Mouse (Mus musculus): ENCODE results near the gene Dmtf1. TPM values are rescaled to one million over a fixed set of nuclear protein-coding genes. Genes with fewer than 3 reads are reported as not detected.
A peak's percentile ranks its signal among the peaks of the same experiment; 100 is the strongest.

The Dmtf1 gene
- total RNA-seq, 2 experiments from 2014 or later = 47.0 to 49.8 TPM

DNA sequence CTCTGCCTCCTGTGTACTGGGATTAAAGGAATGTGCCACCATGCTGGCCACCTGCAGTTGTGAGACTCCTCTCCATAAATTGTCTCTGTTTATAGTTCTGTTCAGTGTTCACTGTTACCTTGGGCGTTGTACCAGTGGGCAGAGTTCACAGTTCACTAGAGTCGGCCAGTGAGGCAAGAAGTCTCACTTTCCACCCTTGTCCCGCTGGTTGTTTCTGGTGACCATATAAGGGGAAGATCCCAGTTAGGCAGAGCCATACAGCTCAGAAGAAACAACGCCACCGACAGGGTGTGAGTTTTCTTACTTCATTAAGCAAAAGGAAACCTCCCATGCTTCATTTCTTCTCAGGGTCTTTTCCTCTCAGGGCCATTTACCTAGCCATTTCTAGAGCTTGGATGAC is 53.1 kb downstream of the Dmtf1 start:
- no peak for DNase-seq (ENCODE audit: extremely low spot score in 1 of 2, low spot score in 1 of 2)

DNA sequence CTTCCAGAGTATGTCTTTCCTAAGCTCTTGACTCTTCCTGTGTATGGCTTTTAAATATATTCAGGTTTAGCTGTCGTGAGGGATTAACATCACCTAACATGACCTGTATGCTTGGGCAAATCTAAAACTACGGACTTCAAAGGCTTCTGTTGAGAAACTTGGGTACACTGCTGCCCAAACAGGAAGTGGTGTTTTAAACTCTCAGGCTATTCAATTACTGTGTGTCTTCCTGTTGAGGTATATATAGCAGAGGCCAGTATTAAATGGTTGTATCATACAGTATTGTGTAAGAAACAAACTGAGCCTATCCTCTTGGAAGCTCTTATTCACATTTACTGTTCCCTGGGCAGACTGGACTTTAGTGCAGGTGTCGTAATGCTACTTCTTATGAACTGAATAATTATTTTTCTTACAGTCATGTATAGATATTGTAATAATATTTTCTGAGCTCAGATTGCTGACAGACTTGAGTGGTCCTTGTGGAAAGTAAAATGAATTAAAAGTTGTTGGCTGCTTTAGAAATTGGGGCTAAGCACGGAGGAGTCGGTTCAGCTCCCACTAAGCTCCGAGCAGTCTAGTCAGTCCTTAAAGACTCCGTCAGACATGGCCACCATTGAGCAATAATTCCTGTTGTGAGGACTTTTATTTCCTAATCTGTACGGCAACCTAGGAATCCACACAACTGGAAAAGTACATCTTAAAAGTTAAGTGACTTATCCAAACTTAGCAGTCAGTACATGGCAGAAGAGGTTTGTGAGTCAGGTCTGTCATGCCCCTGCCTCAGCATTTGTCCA is 54.1 kb downstream of the Dmtf1 start:
- no peak for DNase-seq (ENCODE audit: extremely low spot score in 1 of 2, low spot score in 1 of 2)

DNA sequence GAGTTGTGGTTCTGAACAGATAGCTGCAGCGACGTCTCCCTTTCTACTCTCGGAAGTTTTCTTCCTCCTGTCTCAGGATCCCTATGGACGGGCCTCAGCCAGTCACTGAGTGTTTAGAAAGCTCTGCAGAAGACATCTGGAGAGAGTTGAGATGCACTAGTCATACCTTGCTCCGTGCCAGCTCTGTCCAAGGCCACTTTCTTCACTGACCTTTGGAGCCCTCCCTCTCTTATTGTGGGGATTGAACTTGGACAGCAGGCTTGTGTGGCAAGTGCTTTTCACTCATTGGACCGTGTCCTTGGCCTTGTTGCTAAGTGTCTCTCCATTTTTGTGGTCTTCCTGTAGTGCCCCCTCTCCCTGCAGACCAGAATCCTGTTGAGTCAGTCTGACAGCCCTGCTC is 54.8 kb downstream of the Dmtf1 start:
- no peak for DNase-seq (ENCODE audit: extremely low spot score in 1 of 2, low spot score in 1 of 2)

DNA sequence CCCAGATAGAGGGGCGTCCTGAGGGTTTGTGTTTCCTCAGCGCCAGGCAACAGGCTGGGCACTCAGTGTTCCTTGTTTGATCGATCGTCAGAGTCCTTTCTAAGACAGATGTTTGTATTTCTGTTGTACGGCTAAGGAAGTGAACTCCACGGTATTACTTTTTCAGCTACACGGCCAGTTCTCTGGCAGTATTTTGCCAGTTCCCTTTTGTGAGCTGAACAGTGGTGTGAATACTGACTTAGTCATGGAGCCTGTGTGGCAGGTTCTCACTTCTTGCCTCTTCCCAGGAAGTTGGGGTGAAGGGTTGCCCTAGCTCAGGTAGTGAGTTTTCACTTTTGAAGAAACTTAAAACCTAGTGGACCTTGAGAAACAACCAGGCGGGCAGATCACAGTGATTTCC is 57.6 kb downstream of the Dmtf1 start:
- DNase-seq (ENCODE audit: extremely low spot score in 1 of 2, low spot score in 1 of 2) = no peak

DNA sequence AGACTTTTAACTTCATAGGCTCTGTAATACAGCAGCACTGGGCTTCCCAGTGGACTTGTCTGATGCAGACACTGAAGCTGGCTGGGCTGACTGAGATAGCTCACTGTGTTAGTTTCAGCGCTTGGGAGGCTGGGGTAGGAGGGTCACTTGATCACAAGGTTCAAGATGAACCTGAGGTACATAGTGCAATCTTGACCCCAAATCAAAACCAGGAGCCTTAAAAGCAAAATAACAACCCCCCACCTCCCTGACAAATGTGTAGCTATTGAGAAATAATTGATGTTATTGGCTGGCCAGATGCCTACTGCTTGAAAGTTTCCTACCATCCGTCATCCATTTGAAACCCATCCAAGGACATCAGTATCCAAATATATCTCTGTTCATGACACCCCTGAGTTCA is 58.9 kb downstream of the Dmtf1 start:
- no peak for DNase-seq (ENCODE audit: extremely low spot score in 1 of 2, low spot score in 1 of 2)

DNA sequence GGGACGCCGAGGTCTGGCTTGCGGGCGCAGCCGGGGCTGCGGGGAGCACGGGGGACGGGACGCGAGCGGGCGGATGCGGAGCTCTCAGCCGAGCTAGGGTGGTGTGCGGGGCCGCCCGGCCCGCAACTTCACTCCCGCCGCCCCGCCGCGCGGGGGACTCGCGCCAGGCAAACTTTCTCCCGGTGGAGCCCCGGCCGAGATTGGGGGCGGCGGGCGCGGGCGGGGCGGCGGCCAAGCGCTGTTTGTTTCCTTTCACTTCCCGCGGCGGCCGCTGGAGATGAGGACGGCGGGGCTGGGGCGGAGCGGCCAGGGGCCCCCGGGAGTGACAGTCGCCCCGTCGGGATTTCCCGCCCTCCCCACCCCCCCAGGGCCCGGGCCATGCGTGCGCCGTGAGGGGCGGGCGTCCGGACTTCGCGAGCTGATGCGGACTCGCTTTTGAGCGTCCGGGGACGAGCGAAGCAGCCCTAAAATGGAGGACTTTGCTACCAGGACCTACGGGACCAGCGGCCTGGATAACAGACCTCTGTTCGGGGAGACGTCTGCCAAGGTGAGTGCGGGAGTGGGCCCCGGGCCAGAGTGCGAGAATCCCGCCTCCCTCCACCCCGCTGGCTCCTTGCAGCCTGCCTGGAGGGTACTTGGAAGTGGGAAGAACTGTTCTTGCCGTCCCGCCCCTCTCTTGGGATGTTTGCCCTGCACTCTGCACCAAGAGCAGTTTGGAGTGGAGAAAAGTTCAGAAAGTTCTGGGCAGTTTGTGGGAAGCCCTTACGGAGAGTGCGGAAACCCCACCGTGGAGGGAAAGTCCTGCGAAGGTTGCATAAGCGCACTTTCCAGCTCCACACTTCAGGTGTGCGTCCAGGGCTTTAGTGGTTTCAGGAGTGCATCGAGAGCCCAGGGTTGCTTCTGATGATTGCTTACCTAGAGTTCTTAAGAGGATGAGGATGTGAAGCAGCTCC is 60.5 kb downstream of the Dmtf1 start:
- peak in 1 of 2 experiments; percentile 8 for DNase-seq (ENCODE audit: extremely low spot score in 1 of 2, low spot score in 1 of 2)

DNA sequence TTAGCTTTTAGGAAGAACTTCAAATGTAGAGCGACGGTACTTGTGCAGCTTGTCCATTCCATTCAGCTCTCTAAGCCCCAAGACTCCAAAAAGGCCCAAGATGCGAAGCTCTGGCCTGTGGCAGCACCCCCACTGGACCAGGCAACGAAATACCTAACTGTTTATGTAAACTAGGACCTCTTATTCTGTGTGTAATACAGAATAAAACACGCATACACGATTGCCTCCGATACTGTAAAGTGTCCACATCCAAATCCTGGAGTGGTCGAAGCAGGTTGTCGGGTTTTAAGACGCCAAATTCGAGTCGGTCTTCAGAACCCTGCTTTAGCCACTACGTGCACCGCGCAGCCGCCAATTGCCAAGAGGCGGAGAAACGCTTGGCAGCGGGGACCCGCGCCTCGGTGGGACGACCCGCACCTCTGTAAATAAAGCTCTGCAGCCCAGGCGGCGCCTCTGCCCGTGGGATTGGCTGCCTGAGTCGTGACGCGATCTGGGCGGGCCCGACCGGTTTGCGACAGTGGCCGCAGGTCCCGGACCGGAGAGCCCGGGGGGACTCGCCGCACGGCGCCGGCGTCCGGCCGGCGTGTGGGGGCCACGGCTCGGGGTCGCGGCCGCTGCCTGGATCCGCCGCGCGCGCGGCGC is 61.2 kb downstream of the Dmtf1 start, which contains the start of gene Tmem243:
Tmem243 (plus strand) TSS at position 462 of the 642 bp plus-strand sequence.
- peak; percentile 70 to 79 for DNase-seq (ENCODE audit: extremely low spot score in 1 of 2, low spot score in 1 of 2)

DNA sequence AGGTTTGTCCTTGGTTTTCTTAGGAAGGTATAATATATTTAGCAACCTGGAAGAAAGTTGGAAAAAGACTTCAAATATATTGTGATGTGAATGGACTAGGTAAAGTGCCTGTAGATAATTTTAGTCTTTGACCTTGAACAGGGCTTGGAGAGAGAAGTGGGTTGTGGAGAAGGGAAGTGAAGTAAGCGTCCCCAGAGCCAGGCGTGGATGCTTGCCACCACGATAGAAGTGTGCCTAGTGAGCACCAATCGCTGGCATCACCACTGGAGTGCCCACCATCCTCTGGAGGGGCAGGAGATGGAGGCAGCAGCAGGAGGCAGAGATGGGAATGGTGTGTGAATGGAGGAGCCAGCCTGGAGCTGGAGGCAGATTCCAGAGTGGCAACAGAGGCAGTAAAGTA is 68.1 kb downstream of the Dmtf1 start:
- DNase-seq (ENCODE audit: extremely low spot score in 1 of 2, low spot score in 1 of 2) = no peak

DNA sequence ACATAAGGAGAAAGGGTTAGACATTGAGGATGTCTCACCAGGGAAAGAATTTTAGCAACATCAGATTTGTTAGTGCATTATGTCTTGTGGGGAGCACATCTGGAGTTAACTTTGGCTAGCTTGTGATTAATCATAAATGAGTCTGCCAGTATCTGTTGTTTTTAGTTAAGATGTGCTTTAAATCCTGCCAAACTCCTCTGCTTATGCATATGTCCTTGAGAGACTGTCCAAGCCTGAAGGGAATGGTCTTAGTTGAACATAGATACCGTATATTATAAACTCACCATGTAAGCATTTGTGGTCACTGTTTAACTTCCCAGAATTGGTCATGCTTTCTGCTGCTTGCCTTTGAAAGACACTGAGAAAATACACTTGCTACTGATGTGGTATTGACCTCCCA is 68.9 kb downstream of the Dmtf1 start:
- DNase-seq (ENCODE audit: extremely low spot score in 1 of 2, low spot score in 1 of 2) = no peak

DNA sequence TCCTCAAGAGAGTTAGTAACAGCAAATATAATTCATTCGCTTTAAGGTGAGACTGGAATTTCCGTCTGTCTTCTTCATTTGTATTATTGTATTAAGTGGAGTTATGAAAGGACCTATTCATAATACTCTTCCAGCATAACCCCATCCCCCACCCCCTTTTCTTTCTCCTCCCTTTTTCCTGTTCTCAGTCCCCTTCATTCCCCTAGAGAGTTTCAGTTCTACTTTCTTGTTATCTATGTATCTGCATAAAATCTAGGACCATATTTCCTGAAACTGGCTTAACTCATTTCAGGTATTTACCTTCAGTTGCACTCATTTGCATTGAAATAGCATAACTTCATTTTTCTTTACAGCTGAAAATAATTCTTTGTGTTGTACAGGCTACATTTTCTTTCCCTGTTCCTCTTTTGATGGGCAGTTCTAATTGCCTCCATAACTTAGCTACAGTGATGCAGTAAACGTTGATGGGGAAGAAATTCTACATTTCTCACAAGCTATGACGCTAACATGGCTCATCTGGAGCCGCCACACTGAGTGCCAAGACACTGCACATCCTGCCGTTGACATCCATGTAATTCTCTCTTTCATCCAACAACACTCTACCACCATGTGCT is 71.0 kb downstream of the Dmtf1 start:
- DNase-seq (ENCODE audit: extremely low spot score in 1 of 2, low spot score in 1 of 2) = no peak

DNA sequence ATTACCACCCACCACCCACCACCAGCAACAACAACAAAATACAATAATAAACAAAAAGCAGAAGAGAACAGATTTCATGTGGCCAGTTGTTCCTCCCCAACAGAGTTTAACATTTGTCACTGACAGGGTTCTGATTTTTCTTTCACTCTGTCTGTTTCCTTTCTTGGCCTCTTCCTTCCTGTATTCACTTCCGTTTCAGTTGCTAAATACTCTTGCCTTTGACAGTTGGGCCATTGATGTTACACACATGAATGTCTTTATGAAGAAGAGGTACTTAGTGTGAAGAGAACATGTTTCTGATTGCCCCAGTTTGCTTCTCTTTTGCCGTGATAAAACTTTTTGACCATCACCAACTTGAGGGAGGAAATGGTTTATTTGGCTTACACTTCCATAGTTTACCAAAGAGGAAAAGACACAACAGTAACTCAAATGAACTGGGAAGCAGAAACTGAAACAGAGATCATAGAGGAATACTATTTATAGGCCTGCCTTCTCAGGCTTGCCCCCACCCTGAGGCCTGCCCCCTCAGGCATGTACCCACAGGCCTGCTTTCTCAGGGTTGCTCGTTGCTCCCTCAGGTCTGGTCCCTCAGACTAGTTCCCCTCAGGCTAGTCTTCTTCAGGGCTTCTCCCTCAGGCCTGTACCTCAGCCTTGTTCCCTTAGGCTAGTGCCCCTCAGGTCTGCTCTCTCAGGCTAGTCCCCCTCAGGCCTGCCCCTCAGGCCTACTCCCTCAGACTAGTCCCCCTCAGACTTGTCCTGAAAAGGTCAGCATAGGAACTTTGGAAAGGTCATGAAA is 74.5 kb downstream of the Dmtf1 start:
- no peak for DNase-seq (ENCODE audit: extremely low spot score in 1 of 2, low spot score in 1 of 2)

DNA sequence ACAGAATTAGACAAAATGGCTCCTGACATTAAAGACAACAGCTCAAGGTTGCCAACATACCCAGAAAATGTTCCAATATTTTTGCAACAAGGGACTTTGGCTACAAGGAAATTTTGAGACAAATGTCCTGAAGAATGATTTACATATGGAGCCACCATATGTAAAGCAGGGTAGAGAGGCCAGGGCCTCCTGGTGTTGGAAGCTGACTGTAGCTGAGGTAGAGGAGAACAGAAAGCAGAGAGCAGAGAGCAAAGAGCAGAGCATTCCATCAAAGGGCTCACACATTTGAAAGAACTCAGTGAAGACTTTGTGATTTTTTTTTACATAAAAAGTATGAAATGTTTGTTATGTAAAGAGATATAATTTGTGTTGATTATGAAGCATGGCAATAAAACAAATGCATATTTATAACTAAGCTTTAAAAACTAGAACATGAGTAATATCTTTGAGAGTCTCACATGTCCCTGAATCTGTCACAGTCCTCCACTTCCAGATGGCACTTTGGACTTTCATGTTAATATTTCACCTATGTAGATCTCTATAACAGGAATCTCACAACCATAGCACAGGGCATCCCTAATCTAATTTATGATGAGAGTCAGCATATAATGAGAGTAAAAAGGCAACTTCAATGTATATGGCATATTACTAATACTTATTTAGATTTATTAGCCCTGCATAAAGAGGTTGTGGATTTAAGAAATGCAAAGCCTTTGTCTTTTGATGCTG is 81.6 kb downstream of the Dmtf1 start:
- no peak for DNase-seq (ENCODE audit: extremely low spot score in 1 of 2, low spot score in 1 of 2)

DNA sequence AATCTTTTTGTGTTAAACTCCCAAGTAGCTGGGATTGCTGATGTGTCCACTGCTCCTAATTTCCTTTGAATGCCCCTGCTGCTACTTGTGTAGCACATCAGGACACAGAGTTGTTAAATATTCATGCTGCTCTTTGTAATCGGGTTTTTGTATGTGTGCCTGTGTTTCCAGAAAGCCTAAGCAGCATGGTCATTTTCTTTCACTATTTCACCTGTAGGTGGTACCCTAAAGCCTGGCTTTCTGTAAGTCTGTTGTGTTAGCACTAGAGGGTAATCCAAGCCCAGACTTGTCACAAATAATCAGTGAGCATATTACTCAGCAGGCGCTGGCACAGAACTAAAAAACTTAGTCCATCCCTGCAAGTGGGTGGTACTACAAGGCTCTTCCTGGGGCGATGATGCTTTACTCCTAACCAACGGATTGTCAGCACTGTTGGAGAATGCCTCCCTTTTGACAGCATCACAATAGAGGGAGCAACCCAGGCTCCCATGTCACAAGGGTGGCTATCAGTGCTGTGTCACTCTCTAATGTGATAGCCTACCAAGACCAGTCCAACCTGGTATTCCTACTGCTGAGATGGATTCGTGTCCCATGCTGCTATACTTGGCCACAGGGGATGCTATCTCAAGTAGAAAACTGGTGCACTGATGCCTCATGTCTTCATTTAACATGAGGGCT is 88.3 kb downstream of the Dmtf1 start:
- no peak for DNase-seq (ENCODE audit: extremely low spot score in 1 of 2, low spot score in 1 of 2)

DNA sequence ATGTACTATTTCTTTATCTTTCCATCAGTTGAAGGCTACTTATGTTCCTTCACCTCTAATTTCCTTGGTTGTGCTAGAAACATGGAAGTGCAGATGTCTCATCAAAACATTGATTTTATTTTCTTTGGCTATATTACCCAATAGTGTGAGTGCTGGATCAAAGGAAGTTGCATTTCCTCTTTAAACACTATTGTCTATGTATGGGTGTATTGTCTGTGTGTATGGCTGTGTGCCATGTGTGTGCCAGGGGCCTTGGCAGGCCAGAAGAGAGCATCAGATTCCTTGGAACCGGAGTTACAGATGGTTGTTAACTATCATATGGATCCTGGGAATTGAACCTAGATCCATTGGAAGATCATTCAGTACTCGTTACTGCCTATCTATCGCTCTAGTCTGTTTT is 90.2 kb downstream of the Dmtf1 start:
- DNase-seq (ENCODE audit: extremely low spot score in 1 of 2, low spot score in 1 of 2) = no peak

DNA sequence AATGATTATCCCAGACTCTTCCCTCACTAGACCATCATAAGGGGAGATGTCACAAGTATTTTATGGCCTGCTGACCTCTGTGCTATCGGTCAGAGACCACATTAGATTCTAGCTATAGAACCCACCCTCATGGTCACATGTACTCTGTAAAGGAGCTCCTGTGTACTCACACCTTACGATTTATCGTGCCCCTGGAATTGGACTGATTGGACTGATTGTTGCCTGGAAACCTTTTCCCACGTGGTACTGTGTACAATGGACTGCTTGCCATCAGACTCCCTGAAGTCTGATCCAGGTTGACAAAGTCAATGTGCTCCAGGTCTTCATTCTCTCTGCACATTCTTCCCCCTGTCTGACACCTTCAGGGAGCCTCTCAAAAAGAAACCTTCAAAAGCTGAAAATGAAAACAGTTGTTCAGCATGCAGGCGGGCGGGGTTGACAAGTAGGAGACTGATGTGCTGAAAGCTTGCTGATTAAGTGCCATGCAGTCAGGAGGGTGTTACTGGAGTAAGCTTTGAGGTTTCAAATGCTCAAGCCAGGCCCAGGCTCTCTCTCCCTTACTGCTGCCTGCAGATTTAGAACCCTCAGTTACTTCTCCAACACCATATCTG is 91.9 kb downstream of the Dmtf1 start:
- DNase-seq (ENCODE audit: extremely low spot score in 1 of 2, low spot score in 1 of 2) = no peak

DNA sequence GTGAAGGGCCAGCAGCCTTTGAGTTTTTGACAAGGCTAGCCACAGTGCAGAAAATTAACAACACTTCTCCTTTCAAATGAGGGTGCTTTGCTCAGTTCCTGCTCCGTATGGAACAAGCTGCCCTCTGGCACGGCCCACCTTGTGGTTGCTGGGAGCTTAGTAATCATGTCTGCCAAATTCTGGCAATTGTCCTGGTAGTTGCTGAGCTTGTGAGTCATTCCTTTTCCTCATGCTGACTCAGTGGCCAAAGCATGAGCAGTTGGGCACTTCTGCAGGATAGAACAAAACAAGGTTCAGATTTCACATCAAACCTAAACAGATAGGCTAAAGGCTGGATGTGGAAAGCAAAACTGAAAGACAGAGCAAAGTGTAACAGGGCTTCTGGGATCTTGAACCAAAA is 92.7 kb downstream of the Dmtf1 start:
- peak in 1 of 2 experiments; percentile 11 for DNase-seq (ENCODE audit: extremely low spot score in 1 of 2, low spot score in 1 of 2)
